Mouse (Mus musculus): ENCODE results near the gene Mak. TPM values are rescaled to one million over a fixed set of nuclear protein-coding genes. Genes with fewer than 3 reads are reported as not detected.
A peak's percentile ranks its signal among the peaks of the same experiment; 100 is the strongest.

Gene Mak
- polyA plus RNA-seq, 1 experiment from 2014 or later = 2.7 TPM

DNA sequence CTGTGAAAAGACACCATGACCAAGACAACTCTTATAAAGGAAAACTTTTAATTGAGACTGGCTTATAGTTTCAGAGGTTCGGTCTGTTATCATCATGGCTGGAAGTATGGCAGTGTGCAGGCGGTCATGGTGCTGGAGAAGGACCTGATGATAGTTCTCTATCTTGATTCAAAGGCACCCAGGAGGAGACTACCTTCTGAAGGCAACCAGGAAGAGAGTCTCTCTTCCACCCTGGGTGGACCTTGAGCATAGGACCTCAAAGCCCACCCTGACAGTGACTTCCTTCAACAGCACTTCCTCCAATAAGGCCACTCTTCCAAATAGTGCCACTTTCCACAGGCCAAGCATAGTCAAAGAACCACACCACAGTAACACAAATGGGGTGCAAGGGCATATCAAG lies 20.5 kb upstream of the Mak start:
- H3K27me3 ChIP-seq (ENCODE audit: control insufficient read depth, insufficient read depth, low read depth, low read length) = no peaks in the 10 kb centered on the region
- H3K4me1 ChIP-seq (ENCODE audit: control insufficient read depth, insufficient read depth, low read length) = no peaks in the 10 kb centered on the region
- no peak overlapping the region for H3K27ac ChIP-seq (ENCODE audit: low read length)
- 95% methylated on average over 2 of the region's 2 CpGs for WGBS
- no peak overlapping the region for H3K4me3 ChIP-seq (ENCODE audit: low read depth, low read length)
- no peak overlapping the region for H3K4me2 ChIP-seq (ENCODE audit: low read length)
- H3K9me3 ChIP-seq (replicated peaks; ENCODE audit: control insufficient read depth, low read length, poor library complexity, severe bottlenecking) = no peaks in the 10 kb centered on the region
- no peak overlapping the region for H3K9ac ChIP-seq (ENCODE audit: low read depth, low read length)
- no peaks in the 10 kb centered on the region for H3K36me3 ChIP-seq (ENCODE audit: control insufficient read depth, insufficient read depth, low read length)
- no peak for ATAC-seq

GRCm38 (mm10) chr13:41098325-41098724 lies 18.8 kb upstream of the Mak start:
- no peak for ATAC-seq
- Histone ChIP-seq H3K27me3 (ENCODE audit: control insufficient read depth, insufficient read depth, low read depth, low read length) (no peaks in the 10 kb centered on the region), H3K27ac (ENCODE audit: low read length) (no peak overlapping the region), H3K9me3 (replicated peaks; ENCODE audit: control insufficient read depth, low read length, poor library complexity, severe bottlenecking) (no peaks in the 10 kb centered on the region), H3K4me3 (ENCODE audit: low read depth, low read length) (no peak overlapping the region), H3K4me1 (ENCODE audit: control insufficient read depth, insufficient read depth, low read length) (no peaks in the 10 kb centered on the region), H3K36me3 (ENCODE audit: control insufficient read depth, insufficient read depth, low read length) (no peaks in the 10 kb centered on the region), H3K4me2 (ENCODE audit: low read length) (no peak overlapping the region), H3K9ac (ENCODE audit: low read depth, low read length) (no peak overlapping the region)
- WGBS = 87% methylated on average over 15 of the region's 15 CpGs

DNA sequence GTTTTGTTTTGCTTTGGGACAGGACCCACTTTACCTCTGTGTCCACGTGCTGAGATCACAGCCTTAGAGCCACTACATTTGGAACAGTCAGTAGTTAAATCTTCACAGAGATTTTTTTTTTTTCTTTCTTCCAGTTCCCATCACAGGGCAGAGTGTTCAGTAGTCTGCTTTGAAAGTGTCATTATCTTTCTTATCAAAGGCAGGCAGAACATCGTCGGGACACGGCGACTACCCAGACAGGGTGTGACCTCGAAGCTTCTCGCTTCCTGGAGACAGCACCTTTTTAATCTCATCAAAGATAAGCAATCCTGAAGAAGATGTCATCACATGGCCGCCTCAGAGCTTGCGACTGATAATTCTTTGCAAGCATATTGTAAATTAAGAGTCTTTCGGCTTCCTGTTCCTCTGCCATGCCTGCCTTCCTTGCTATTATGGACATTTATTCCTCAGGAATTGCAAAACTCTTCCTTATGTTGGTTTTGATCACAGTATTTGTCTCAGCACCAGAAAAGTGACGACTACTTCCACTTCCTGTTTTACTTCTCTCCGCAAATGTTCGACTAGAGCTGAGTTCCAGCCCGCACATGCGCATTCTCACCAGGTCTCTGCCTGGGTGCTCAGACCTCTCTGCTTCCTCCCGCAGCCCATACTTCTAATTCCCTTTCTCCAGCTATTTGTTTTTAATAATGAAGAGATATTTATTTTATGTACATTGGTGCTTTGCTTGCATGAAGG lies 18.0 kb upstream of the Mak start:
- ATAC-seq = no peak
- H3K4me3 ChIP-seq (ENCODE audit: low read depth, low read length) = no peak overlapping the region

GRCm38 (mm10) chr13:41094160-41094559 lies 14.7 kb upstream of the Mak start:
- Histone ChIP-seq H3K27ac (ENCODE audit: low read length) (no peak overlapping the region), H3K27me3 (ENCODE audit: control insufficient read depth, insufficient read depth, low read depth, low read length) (no peaks in the 10 kb centered on the region), H3K4me3 (ENCODE audit: low read depth, low read length) (no peak overlapping the region), H3K9ac (ENCODE audit: low read depth, low read length) (no peak overlapping the region), H3K36me3 (ENCODE audit: control insufficient read depth, insufficient read depth, low read length) (no peaks in the 10 kb centered on the region), H3K4me2 (ENCODE audit: low read length) (no peak overlapping the region), H3K4me1 (ENCODE audit: control insufficient read depth, insufficient read depth, low read length) (no peaks in the 10 kb centered on the region), H3K9me3 (replicated peaks; ENCODE audit: control insufficient read depth, low read length, poor library complexity, severe bottlenecking) (no peaks in the 10 kb centered on the region)
- peak; percentile 56; the same call in 1 of the 2 replicates for ATAC-seq
- 81% methylated on average over 10 of the region's 10 CpGs for WGBS

More for the DNA sequence above, 18.0 kb upstream of the Mak start:
- H3K9me3 ChIP-seq (replicated peaks; ENCODE audit: control insufficient read depth, low read length, poor library complexity, severe bottlenecking) = no peaks in the 10 kb centered on the region
- no peak overlapping the region for H3K9ac ChIP-seq (ENCODE audit: low read depth, low read length)
- 79% methylated on average over 16 of the region's 16 CpGs for WGBS
- no peaks in the 10 kb centered on the region for H3K4me1 ChIP-seq (ENCODE audit: control insufficient read depth, insufficient read depth, low read length)
- H3K27me3 ChIP-seq (ENCODE audit: control insufficient read depth, insufficient read depth, low read depth, low read length) = no peaks in the 10 kb centered on the region
- H3K36me3 ChIP-seq (ENCODE audit: control insufficient read depth, insufficient read depth, low read length) = no peaks in the 10 kb centered on the region
- H3K4me2 ChIP-seq (ENCODE audit: low read length) = no peak overlapping the region
- no peak overlapping the region for H3K27ac ChIP-seq (ENCODE audit: low read length)

DNA sequence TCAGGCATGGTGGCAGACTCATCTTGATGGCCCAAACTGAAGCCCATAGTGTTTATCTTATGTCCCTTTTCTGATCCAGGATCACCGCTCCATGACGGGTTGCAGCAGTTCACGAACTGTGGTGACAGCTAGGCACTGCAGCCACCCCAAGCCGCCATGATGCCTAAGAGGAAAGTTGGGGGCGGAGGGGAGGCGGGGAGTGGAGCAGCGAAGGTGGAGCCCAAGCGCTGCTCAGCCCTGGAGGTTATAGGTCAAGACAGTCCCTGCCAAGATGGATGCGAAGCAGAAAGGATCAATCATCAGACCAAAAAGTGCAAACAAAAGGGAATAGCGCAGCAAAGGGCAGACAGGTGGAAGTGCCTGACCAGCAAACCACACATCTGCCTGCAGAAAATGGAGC lies 11.8 kb upstream of the Mak start:
- no peaks in the 10 kb centered on the region for H3K36me3 ChIP-seq (ENCODE audit: control insufficient read depth, insufficient read depth, low read length)
- H3K27ac ChIP-seq (ENCODE audit: low read length) = no peak overlapping the region
- no peaks in the 10 kb centered on the region for H3K4me1 ChIP-seq (ENCODE audit: control insufficient read depth, insufficient read depth, low read length)
- H3K27me3 ChIP-seq (ENCODE audit: control insufficient read depth, insufficient read depth, low read depth, low read length) = no peaks in the 10 kb centered on the region
- no peak overlapping the region for H3K4me3 ChIP-seq (ENCODE audit: low read depth, low read length)
- ATAC-seq = no peak
- WGBS = 33% methylated on average over 10 of the region's 10 CpGs
- H3K9ac ChIP-seq (ENCODE audit: low read depth, low read length) = no peak overlapping the region
- H3K4me2 ChIP-seq (ENCODE audit: low read length) = no peak overlapping the region
- H3K9me3 ChIP-seq (replicated peaks; ENCODE audit: control insufficient read depth, low read length, poor library complexity, severe bottlenecking) = no peaks in the 10 kb centered on the region

DNA sequence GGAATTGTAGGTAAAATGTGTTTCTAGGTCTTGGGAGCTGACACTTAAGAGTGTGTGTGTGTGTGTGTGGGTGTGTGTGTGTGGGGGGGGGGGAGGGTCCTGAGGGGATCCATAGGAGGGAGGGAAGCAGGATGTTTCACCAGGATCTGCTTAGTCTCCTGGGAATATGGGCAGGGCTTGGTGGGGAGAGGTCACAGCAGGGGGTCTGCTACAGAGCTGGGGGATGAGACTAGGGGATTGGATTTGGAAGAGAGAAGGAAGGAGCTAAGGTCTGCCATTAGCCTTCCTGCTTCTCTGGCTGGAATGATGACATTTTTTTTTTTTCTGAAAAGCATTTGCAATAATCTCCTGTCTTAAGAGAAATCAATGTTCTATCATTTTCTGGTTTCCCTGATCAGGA lies 9.2 kb upstream of the Mak start:
- Histone ChIP-seq H3K4me1 (ENCODE audit: control insufficient read depth, insufficient read depth, low read length) (no peaks in the 10 kb centered on the region), H3K36me3 (ENCODE audit: control insufficient read depth, insufficient read depth, low read length) (no peaks in the 10 kb centered on the region), H3K9ac (ENCODE audit: low read depth, low read length) (no peak overlapping the region), H3K27ac (ENCODE audit: low read length) (no peak overlapping the region), H3K4me3 (ENCODE audit: low read depth, low read length) (no peak overlapping the region), H3K4me2 (ENCODE audit: low read length) (no peak overlapping the region), H3K9me3 (replicated peaks; ENCODE audit: control insufficient read depth, low read length, poor library complexity, severe bottlenecking) (no peaks in the 10 kb centered on the region), H3K27me3 (ENCODE audit: control insufficient read depth, insufficient read depth, low read depth, low read length) (no peaks in the 10 kb centered on the region)
- ATAC-seq = no peak

DNA sequence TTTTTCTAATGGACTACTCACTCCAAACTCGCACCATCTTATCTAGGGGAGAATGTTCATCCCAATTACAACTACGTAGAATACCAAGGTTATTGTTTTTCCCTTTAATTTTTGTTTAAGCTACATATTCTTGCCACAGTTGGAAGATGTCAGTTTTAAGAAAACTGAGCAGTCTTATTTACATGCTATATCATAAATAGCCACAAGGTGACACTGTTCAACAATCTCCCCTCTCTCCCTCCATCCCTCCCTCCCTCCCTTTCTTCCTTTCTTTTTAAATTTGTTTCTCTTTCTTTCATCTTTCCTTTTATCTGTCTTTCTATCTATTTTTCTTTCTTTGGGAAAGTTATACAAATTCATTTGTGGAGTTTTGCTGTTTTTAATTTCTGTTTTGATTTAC lies 5.6 kb upstream of the Mak start:
- H3K4me3 ChIP-seq (ENCODE audit: low read depth, low read length) = no peak overlapping the region
- H3K27me3 ChIP-seq (ENCODE audit: control insufficient read depth, insufficient read depth, low read depth, low read length) = 0 out of 2 replicates have a peak, but pooled peaks cover 3% of the 10 kb centered on the region

GRCm38 (mm10) chr13:41084521-41084920 lies 5.0 kb upstream of the Mak start:
- Histone ChIP-seq H3K4me2 (ENCODE audit: low read length) (no peak overlapping the region), H3K4me1 (ENCODE audit: control insufficient read depth, insufficient read depth, low read length) (no peaks in the 10 kb centered on the region), H3K9ac (ENCODE audit: low read depth, low read length) (no peak overlapping the region), H3K36me3 (ENCODE audit: control insufficient read depth, insufficient read depth, low read length) (no peaks in the 10 kb centered on the region), H3K4me3 (ENCODE audit: low read depth, low read length) (no peak overlapping the region), H3K9me3 (replicated peaks; ENCODE audit: control insufficient read depth, low read length, poor library complexity, severe bottlenecking) (no peaks in the 10 kb centered on the region), H3K27me3 (ENCODE audit: control insufficient read depth, insufficient read depth, low read depth, low read length) (0 out of 2 replicates have a peak, but pooled peaks cover 3% of the 10 kb centered on the region), H3K27ac (ENCODE audit: low read length) (no peak overlapping the region)
- ATAC-seq = no peak
- 88% methylated on average over 3 of the region's 3 CpGs for WGBS

More for the DNA sequence above, 5.6 kb upstream of the Mak start:
- H3K9ac ChIP-seq (ENCODE audit: low read depth, low read length) = no peak overlapping the region
- 32% methylated on average over 2 of the region's 2 CpGs for WGBS
- no peaks in the 10 kb centered on the region for H3K36me3 ChIP-seq (ENCODE audit: control insufficient read depth, insufficient read depth, low read length)
- H3K4me2 ChIP-seq (ENCODE audit: low read length) = no peak overlapping the region
- ATAC-seq = no peak
- no peaks in the 10 kb centered on the region for H3K4me1 ChIP-seq (ENCODE audit: control insufficient read depth, insufficient read depth, low read length)
- no peaks in the 10 kb centered on the region for H3K9me3 ChIP-seq (replicated peaks; ENCODE audit: control insufficient read depth, low read length, poor library complexity, severe bottlenecking)
- H3K27ac ChIP-seq (ENCODE audit: low read length) = no peak overlapping the region

DNA sequence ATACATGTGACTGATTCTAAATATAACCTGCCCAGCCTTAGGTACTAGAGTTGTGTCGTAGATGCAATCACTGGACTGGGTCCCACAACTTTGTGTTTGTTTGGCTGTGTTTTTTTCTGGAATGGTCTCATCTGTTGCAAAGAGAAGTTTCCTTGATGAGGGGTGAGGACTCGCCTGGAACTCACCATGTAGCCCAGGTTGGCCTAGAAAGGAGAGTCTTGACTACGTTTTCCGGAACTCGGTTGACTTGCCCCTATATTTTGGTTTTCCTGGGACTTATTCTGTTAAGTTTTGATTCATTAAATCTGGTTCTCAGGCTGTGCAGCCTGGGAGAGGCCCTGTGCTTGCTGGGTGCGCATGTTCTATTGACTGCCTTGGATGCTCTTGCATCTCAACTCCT lies 1.2 kb upstream of the Mak start:
- H3K4me2 ChIP-seq (ENCODE audit: low read length) = no peak overlapping the region
- H3K36me3 ChIP-seq (ENCODE audit: control insufficient read depth, insufficient read depth, low read length) = no peaks in the 10 kb centered on the region
- H3K27ac ChIP-seq (ENCODE audit: low read length) = no peak overlapping the region
- H3K27me3 ChIP-seq (ENCODE audit: control insufficient read depth, insufficient read depth, low read depth, low read length) = peaks cover 6% of the 10 kb centered on the region
- H3K4me3 ChIP-seq (ENCODE audit: low read depth, low read length) = no peak overlapping the region
- peaks cover 2% of the 10 kb centered on the region; the same call in 1 of the 2 replicates for H3K4me1 ChIP-seq (ENCODE audit: control insufficient read depth, insufficient read depth, low read length)
- ATAC-seq = no peak
- WGBS = 92% methylated on average over 6 of the region's 6 CpGs
- H3K9ac ChIP-seq (ENCODE audit: low read depth, low read length) = no peak overlapping the region
- H3K9me3 ChIP-seq (replicated peaks; ENCODE audit: control insufficient read depth, low read length, poor library complexity, severe bottlenecking) = no peaks in the 10 kb centered on the region
